ENCODE assay signal across 13 mouse cellular contexts in the genomic region with DNA sequence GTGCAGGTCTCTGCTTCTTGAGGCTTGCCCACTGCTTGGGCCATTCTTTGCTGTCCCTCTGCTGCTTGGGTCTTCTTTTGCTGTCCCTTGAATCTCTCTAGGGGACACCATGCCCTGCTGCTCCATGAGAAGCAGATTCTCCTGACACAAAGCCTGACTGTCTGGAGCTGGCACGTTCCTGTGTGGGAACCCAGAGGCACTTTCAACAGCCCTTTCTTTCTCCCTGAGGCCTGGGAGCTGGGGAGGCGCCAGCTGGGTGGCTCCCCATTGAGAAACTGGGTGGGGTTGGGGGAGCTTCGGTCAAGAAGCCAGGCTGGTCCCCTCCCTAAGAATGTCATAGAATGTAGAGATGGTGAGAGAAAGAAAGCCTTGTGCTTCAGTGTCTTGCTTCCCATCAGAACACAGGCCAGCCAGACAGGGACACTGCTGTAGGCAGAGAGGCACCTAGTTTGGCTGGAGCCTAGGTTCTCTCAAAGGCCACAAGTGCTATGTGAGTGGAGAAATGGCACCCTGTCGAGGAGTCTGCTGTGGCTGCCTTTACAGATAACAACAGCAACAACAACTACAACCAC.
A peak's percentile ranks its signal among the peaks of the same experiment; 100 is the strongest.
DNase-seq lines count a peak whose midpoint lies in the region; ATAC-seq lines count a peak whose summit lies in the region.
"Had no signal": no experiment of that assay in that cellular context is flagged by ENCODE, and none has a peak within 500 bp of the region (broad histone marks: within the 10 kb centered on the region; RNA-seq: fewer than 3 reads in every experiment).

No protein-coding gene starts in this region.

- no peak overlapping the region; the same call in 1 of the 2 replicates for H3K27ac ChIP-seq in heart, embryonic 10.5 days
- H3K27ac ChIP-seq in midbrain, embryonic 10.5 days (replicated peaks), result 0 out of 2 replicates have a peak overlapping the region, but pooled peaks have one; percentile 4
- H3K27ac ChIP-seq in midbrain, embryonic 13.5 days, result no peak overlapping the region
- 0 out of 2 replicates have a peak overlapping the region, but pooled peaks have one; percentile 3 for H3K27ac ChIP-seq in embryonic facial prominence, embryonic 13.5 days
- peak overlapping the region; percentile 1; the same call in 1 of the 2 replicates for H3K27ac ChIP-seq in limb, embryonic 13.5 days
- H3K27ac ChIP-seq: kidney, postnatal 0 days; liver, embryonic 13.5 days; macrophage; neural tube, embryonic 12.5 days had no signal

- no peaks in the 10 kb centered on the region for H3K27me3 ChIP-seq in heart, embryonic 10.5 days (ENCODE audit: insufficient read depth, poor library complexity, severe bottlenecking)
- no peaks in the 10 kb centered on the region for H3K27me3 ChIP-seq in midbrain, embryonic 10.5 days (ENCODE audit: low read depth, poor library complexity, severe bottlenecking)
- no peaks in the 10 kb centered on the region for H3K27me3 ChIP-seq in midbrain, embryonic 13.5 days
- no peaks in the 10 kb centered on the region for H3K27me3 ChIP-seq in embryonic facial prominence, embryonic 13.5 days
- no peaks in the 10 kb centered on the region for H3K27me3 ChIP-seq in limb, embryonic 13.5 days
- H3K27me3 ChIP-seq: liver, embryonic 13.5 days; neural tube, embryonic 12.5 days had no signal

- WGBS in heart, embryonic 10.5 days, result 37% methylated on average over 4 of the region's 4 CpGs
- 52% methylated on average over 4 of the region's 4 CpGs for WGBS in midbrain, embryonic 10.5 days
- 46% methylated on average over 4 of the region's 4 CpGs for WGBS in midbrain, embryonic 13.5 days
- 38% methylated on average over 4 of the region's 4 CpGs for WGBS in embryonic facial prominence, embryonic 13.5 days
- 59% methylated on average over 4 of the region's 4 CpGs for WGBS in limb, embryonic 13.5 days

- no peak overlapping the region for H3K4me3 ChIP-seq in heart, embryonic 10.5 days
- H3K4me3 ChIP-seq in midbrain, embryonic 10.5 days, result no peak overlapping the region
- no peak overlapping the region for H3K4me3 ChIP-seq in midbrain, embryonic 13.5 days (replicated peaks)
- H3K4me3 ChIP-seq in embryonic facial prominence, embryonic 13.5 days, result no peak overlapping the region
- H3K4me3 ChIP-seq in limb, embryonic 13.5 days, result no peak overlapping the region
- H3K4me3 ChIP-seq: liver, embryonic 13.5 days; neural tube, embryonic 12.5 days had no signal

- no peak overlapping the region for H3K9ac ChIP-seq in midbrain, embryonic 13.5 days (replicated peaks)
- no peak overlapping the region for H3K9ac ChIP-seq in embryonic facial prominence, embryonic 13.5 days
- no peak overlapping the region for H3K9ac ChIP-seq in limb, embryonic 13.5 days
- H3K9ac ChIP-seq: liver, embryonic 13.5 days; neural tube, embryonic 12.5 days had no signal

- DNase-seq in heart, postnatal 14 days, result peak; percentile 9 to 29
- DNase-seq in heart, embryonic 10.5 days (ENCODE audit: low spot score), result no peak
- no peak for DNase-seq in midbrain, embryonic 10.5 days (ENCODE audit: low spot score)
- DNase-seq: liver, embryonic 13.5 days; spleen, adult 18-20 months; thymus, adult 18-20 months had no signal

- peaks cover 19% of the 10 kb centered on the region; the same call in 1 of the 2 replicates for H3K4me1 ChIP-seq in heart, embryonic 10.5 days
- H3K4me1 ChIP-seq in midbrain, embryonic 10.5 days, result 0 out of 2 replicates have a peak, but pooled peaks cover 3% of the 10 kb centered on the region
- H3K4me1 ChIP-seq in midbrain, embryonic 13.5 days (replicated peaks), result 0 out of 2 replicates have a peak, but pooled peaks cover 4% of the 10 kb centered on the region
- peaks cover 17% of the 10 kb centered on the region for H3K4me1 ChIP-seq in embryonic facial prominence, embryonic 13.5 days
- H3K4me1 ChIP-seq in limb, embryonic 13.5 days, result peaks cover 19% of the 10 kb centered on the region
- H3K4me1 ChIP-seq: liver, embryonic 13.5 days; neural tube, embryonic 12.5 days had no signal

- ATAC-seq in midbrain, embryonic 13.5 days, result no peak
- ATAC-seq in embryonic facial prominence, embryonic 13.5 days (ENCODE audit: insufficient number of reproducible peaks, insufficient read depth, low FRiP score, low TSS enrichment, low read depth), result no peak
- no peak for ATAC-seq in limb, embryonic 13.5 days (ENCODE audit: low FRiP score, low read depth)
- ATAC-seq in inflammation-experienced regulatory T-cells, adult 6 months, result no peak

- no peaks in the 10 kb centered on the region for H3K36me3 ChIP-seq in heart, embryonic 10.5 days
- no peaks in the 10 kb centered on the region for H3K36me3 ChIP-seq in midbrain, embryonic 10.5 days
- H3K36me3 ChIP-seq in midbrain, embryonic 13.5 days, result no peaks in the 10 kb centered on the region
- no peaks in the 10 kb centered on the region for H3K36me3 ChIP-seq in embryonic facial prominence, embryonic 13.5 days
- H3K36me3 ChIP-seq in limb, embryonic 13.5 days, result no peaks in the 10 kb centered on the region
- H3K36me3 ChIP-seq: liver, embryonic 13.5 days; neural tube, embryonic 12.5 days had no signal

- intact Hi-C loops in heart, postnatal 14 days (cut with DNase I), result no loop called here

- H3K9me3 ChIP-seq in heart, embryonic 10.5 days, result no peaks in the 10 kb centered on the region
- H3K9me3 ChIP-seq in midbrain, embryonic 10.5 days (replicated peaks), result no peaks in the 10 kb centered on the region
- H3K9me3 ChIP-seq in midbrain, embryonic 13.5 days, result no peaks in the 10 kb centered on the region
- H3K9me3 ChIP-seq in embryonic facial prominence, embryonic 13.5 days, result no peaks in the 10 kb centered on the region
- H3K9me3 ChIP-seq in limb, embryonic 13.5 days, result no peaks in the 10 kb centered on the region
- H3K9me3 ChIP-seq: liver, embryonic 13.5 days; neural tube, embryonic 12.5 days had no signal

- H3K4me2 ChIP-seq in midbrain, embryonic 13.5 days (replicated peaks), result no peak overlapping the region
- no peak overlapping the region for H3K4me2 ChIP-seq in embryonic facial prominence, embryonic 13.5 days
- no peak overlapping the region for H3K4me2 ChIP-seq in limb, embryonic 13.5 days (replicated peaks)
- H3K4me2 ChIP-seq: liver, embryonic 13.5 days; neural tube, embryonic 12.5 days had no signal

Comparison
In these comparisons a context has a peak if more than half of its experiments do, and no peak if none do; other contexts are left out.
1. DNase-seq: peak in heart, postnatal 14 days (2 of 2); none in heart, embryonic 10.5 days (single experiment) and midbrain, embryonic 10.5 days (single experiment).
2. H3K27ac ChIP-seq: peak in midbrain, embryonic 10.5 days (single experiment), embryonic facial prominence, embryonic 13.5 days (single experiment) and limb, embryonic 13.5 days (single experiment); none in heart, embryonic 10.5 days (single experiment) and midbrain, embryonic 13.5 days (single experiment).